Mouse (Mus musculus) liver, postnatal 0 days (tissue): ENCODE results near the gene Gtf3c6.

Experiments used
- CTCF ChIP-seq: sonication (generic); IDR thresholded peaks from 2 replicates; pipeline ENCODE4 v1.5.1; 2016; ENCODE audit warnings: antibody characterized with exemption, low read depth
- EP300 ChIP-seq: IDR thresholded peaks from 2 replicates; pipeline ENCODE4 v1.6.1; 2016; ENCODE audit warnings: antibody characterized with exemption, low read depth, mild to moderate bottlenecking

DNA sequence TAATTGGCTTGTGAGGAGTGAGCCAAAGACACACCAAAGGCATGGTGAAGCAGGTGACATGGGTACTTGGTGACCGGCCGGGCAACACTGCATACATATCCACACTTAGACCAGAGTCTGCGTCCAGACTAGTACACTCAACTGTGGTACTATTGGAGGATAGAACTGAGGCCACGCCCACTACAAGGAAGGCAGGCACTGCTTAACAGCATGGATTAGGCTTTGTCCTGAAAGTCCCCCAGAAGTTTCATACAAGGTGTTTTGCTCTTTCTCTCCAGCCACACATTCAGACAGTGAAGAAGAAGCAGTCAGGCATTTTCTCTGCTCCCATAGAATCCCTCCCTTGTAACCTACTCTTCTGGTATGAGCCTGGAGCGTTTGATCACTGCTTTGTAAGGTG, 1.2 kb downstream of the Gtf3c6 start:
- TF ChIP-seq CTCF = no peak
- no peak for TF ChIP-seq EP300
